In the genomic region with DNA sequence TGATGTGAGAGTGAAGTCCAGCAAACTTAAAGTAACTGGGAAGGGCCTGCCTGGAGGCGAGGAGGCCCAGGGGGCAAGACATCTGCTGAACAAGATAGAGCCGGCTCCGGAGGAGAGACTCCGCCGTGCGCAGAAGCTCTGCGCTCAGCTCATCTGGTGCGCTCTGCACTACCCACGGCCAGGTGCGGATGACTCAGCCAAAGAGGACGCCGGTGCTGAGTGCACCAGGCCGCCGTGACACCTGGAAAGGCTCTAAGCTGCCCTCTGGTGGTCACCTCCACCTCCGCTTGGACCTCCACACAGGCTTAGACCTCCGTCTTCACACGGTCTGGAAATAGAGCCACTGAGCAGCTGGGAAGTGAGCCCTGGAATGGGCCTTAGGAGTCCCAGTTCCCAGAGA, we compare ENCODE assay signal across 9 mouse cellular contexts. TPM values are rescaled to one million over a fixed set of nuclear protein-coding genes. Genes with fewer than 3 reads are reported as not detected.
DNase-seq lines count a peak whose midpoint lies in the region; ATAC-seq and TF ChIP-seq lines count a peak whose summit lies in the region.
"Had no signal": no experiment of that assay in that cellular context is flagged by ENCODE, and none has a peak within 500 bp of the region (broad histone marks: within the 10 kb centered on the region; RNA-seq: fewer than 3 reads in every experiment).

No protein-coding gene starts in this region.

- ATAC-seq in liver, embryonic 14.5 days (ENCODE audit: insufficient read depth): peak; percentile 84
- ATAC-seq in neural tube, embryonic 11.5 days (ENCODE audit: insufficient read depth, low FRiP score, low TSS enrichment): 0 out of 2 replicates have a peak, but pooled peaks have one; percentile 29

- TF ChIP-seq CTCF in gastrocnemius, adult 2 months (IDR thresholded peaks at IDR 0.05): peak; percentile 83
- TF ChIP-seq CTCF in liver, embryonic 14.5 days (IDR thresholded peaks at IDR 0.05; ENCODE audit: low read depth): peak; percentile 97

- H3K36me3 ChIP-seq in liver, embryonic 14.5 days (replicated peaks; ENCODE audit: control insufficient read depth, insufficient read depth, low read depth): no peaks in the 10 kb centered on the region
- H3K36me3 ChIP-seq in neural tube, embryonic 11.5 days (ENCODE audit: control insufficient read depth, insufficient read depth, low read length): no peaks in the 10 kb centered on the region

- H3K4me1 ChIP-seq in liver, embryonic 14.5 days (replicated peaks; ENCODE audit: control insufficient read depth in 2 of 2, insufficient read depth in 2 of 2, low read length in 1 of 2): peaks cover 68 to 75% of the 10 kb centered on the region in 2 experiments
- 0 out of 2 replicates have a peak, but pooled peaks cover 2% of the 10 kb centered on the region for H3K4me1 ChIP-seq in neural tube, embryonic 11.5 days (ENCODE audit: control insufficient read depth, insufficient read depth, low read length)

- peak; percentile 95 for DNase-seq in heart, adult 11 months
- no peak for DNase-seq in heart, postnatal 25 days (ENCODE audit: low spot score)
- peak; percentile 75 for DNase-seq in cerebellum, adult 9-11 months
- DNase-seq in gastrocnemius, adult 2 months: peak; percentile 87
- peak; percentile 84 for DNase-seq in induced T-regulatory cell, adult 2 months (ENCODE audit: low read depth)
- peak; percentile 79 to 93 (median 80) for DNase-seq in liver, embryonic 14.5 days (ENCODE audit: low read depth in 3 of 3, low spot score in 3 of 3)
- peak; percentile 60 for DNase-seq in neural tube, embryonic 11.5 days (ENCODE audit: low spot score)
- DNase-seq in thymus, postnatal 0 days (ENCODE audit: low spot score): peak; percentile 84

- TF ChIP-seq EP300 in liver, embryonic 14.5 days (IDR thresholded peaks at IDR 0.05; ENCODE audit: low read depth): peak; percentile 82

- no peaks in the 10 kb centered on the region for H3K9me3 ChIP-seq in liver, embryonic 14.5 days (ENCODE audit: control insufficient read depth, low read length)
- no peaks in the 10 kb centered on the region for H3K9me3 ChIP-seq in neural tube, embryonic 11.5 days (ENCODE audit: control insufficient read depth, low read length)

- 1% methylated on average over 17 of the region's 17 CpGs for WGBS in liver, embryonic 14.5 days (ENCODE audit: insufficient replicate concordance)
- 3% methylated on average over 17 of the region's 17 CpGs for WGBS in neural tube, embryonic 11.5 days

- intact Hi-C loops in heart, postnatal 25 days (cut with DNase I): loop anchor here (2.0 kb wide), 1 partner anchor 20 kb away; no protein-coding TSS in a partner anchor
- intact Hi-C loops in gastrocnemius, adult 2 months (cut with DNase I): loop anchor here (2.0 kb wide), 1 partner anchor 20 kb away; no protein-coding TSS in a partner anchor

- H3K4me2 ChIP-seq in liver, embryonic 14.5 days (ENCODE audit: low read depth): peak overlapping the region; percentile 80
- H3K4me2 ChIP-seq in neural tube, embryonic 11.5 days (ENCODE audit: low read depth): peak overlapping the region; percentile 20; the same call in 1 of the 2 replicates

- H3K4me3 ChIP-seq in gastrocnemius, adult 2 months: peak overlapping the region; percentile 13; the same call in 1 of the 2 replicates
- peak overlapping the region; percentile 44 for H3K4me3 ChIP-seq in liver, embryonic 14.5 days (ENCODE audit: insufficient read depth in 1 of 2, low read depth in 2 of 2, low read length in 2 of 2)
- no peak overlapping the region for H3K4me3 ChIP-seq in neural tube, embryonic 11.5 days (ENCODE audit: low read depth, low read length)

- H3K9ac ChIP-seq in liver, embryonic 14.5 days (replicated peaks): peak overlapping the region; percentile 75
- no peak overlapping the region for H3K9ac ChIP-seq in neural tube, embryonic 11.5 days (ENCODE audit: low read length)

- H3K27ac ChIP-seq in gastrocnemius, adult 2 months: peak overlapping the region; percentile 68
- peak overlapping the region; percentile 97 for H3K27ac ChIP-seq in liver, embryonic 14.5 days
- no peak overlapping the region for H3K27ac ChIP-seq in neural tube, embryonic 11.5 days (ENCODE audit: low read depth, low read length)
- H3K27ac ChIP-seq: macrophage had no signal

- H3K27me3 ChIP-seq in liver, embryonic 14.5 days (ENCODE audit: control insufficient read depth, insufficient read depth, low read length): no peaks in the 10 kb centered on the region; the same call in 1 of the 2 replicates
- peaks cover 55% of the 10 kb centered on the region for H3K27me3 ChIP-seq in neural tube, embryonic 11.5 days (ENCODE audit: control insufficient read depth, insufficient read depth, low read length)

RNA-seq across cellular contexts. Expression of gene Mt1, which starts 7.7 kb away (rescaled TPM):
- 100 to 1,000 TPM; 270 to 370 TPM for total RNA-seq in heart, postnatal 25 days (2021)
- total RNA-seq in gastrocnemius, adult 2 months (2021): 100 to 1,000 TPM; 120 to 127 TPM
- 3,236 and 4,039 TPM in 2 replicates for polyA plus RNA-seq in liver, embryonic 14.5 days (2012; rRNA removed)
- 5,334 and 6,015 TPM in 2 replicates for polyA plus RNA-seq in liver, embryonic 14.5 days (2014; fragmentation: Nextera tagmentation; extraction: Ambion mirVana)
- polyA plus RNA-seq in neural tube, embryonic 11.5 days (2014; fragmentation: Nextera tagmentation; extraction: Ambion mirVana): 78.2 and 78.5 TPM in 2 replicates
- 112 and 124 TPM in 2 replicates for polyA plus RNA-seq in thymus, postnatal 0 days (2015; fragmentation: Nextera tagmentation; extraction: Ambion mirVana)

RNA-seq across cellular contexts. Expression of gene Mt2, which starts 14.1 kb away (rescaled TPM):
- 100 to 1,000 TPM in 1 of 2 experiments, 10 to 100 TPM in 1; 47.6 to 115 TPM for total RNA-seq in heart, postnatal 25 days (2021)
- total RNA-seq in gastrocnemius, adult 2 months (2021): 100 to 1,000 TPM; 103 to 148 TPM
- 1,629 and 2,197 TPM in 2 replicates for polyA plus RNA-seq in liver, embryonic 14.5 days (2012; rRNA removed)
- 1,576 and 1,601 TPM in 2 replicates for polyA plus RNA-seq in liver, embryonic 14.5 days (2014; fragmentation: Nextera tagmentation; extraction: Ambion mirVana)
- polyA plus RNA-seq in neural tube, embryonic 11.5 days (2014; fragmentation: Nextera tagmentation; extraction: Ambion mirVana): 21.2 and 29.9 TPM in 2 replicates
- 44.8 and 45.7 TPM in 2 replicates for polyA plus RNA-seq in thymus, postnatal 0 days (2015; fragmentation: Nextera tagmentation; extraction: Ambion mirVana)

RNA-seq across cellular contexts. Expression of gene Nup93, which starts 27.8 kb away (rescaled TPM):
- total RNA-seq in heart, postnatal 25 days (2021): 10 to 100 TPM; 15.3 to 15.5 TPM
- total RNA-seq in gastrocnemius, adult 2 months (2021): 10 to 100 TPM in 1 of 2 experiments, 1 to 10 TPM in 1; 8.6 to 12.4 TPM
- polyA plus RNA-seq in liver, embryonic 14.5 days (2012; rRNA removed): 23.2 and 28.2 TPM in 2 replicates
- 38.7 and 43.2 TPM in 2 replicates for polyA plus RNA-seq in liver, embryonic 14.5 days (2014; fragmentation: Nextera tagmentation; extraction: Ambion mirVana)
- 118 and 121 TPM in 2 replicates for polyA plus RNA-seq in neural tube, embryonic 11.5 days (2014; fragmentation: Nextera tagmentation; extraction: Ambion mirVana)
- 48.3 and 54.2 TPM in 2 replicates for polyA plus RNA-seq in thymus, postnatal 0 days (2015; fragmentation: Nextera tagmentation; extraction: Ambion mirVana)

RNA-seq across cellular contexts. Expression of gene Mt3, which starts 34.1 kb away (rescaled TPM):
- total RNA-seq in heart, postnatal 25 days (2021): 1 to 10 TPM; 3.2 to 5.6 TPM
- total RNA-seq in gastrocnemius, adult 2 months (2021): 1 to 10 TPM; 1.6 to 2.7 TPM
- polyA plus RNA-seq in liver, embryonic 14.5 days (2012; rRNA removed): 0.10 and 0.30 TPM in 2 replicates
- polyA plus RNA-seq in liver, embryonic 14.5 days (2014; fragmentation: Nextera tagmentation; extraction: Ambion mirVana): 0.61 TPM in 1 of 2 replicates, not detected in the other
- 8.9 and 9.8 TPM in 2 replicates for polyA plus RNA-seq in neural tube, embryonic 11.5 days (2014; fragmentation: Nextera tagmentation; extraction: Ambion mirVana)
- polyA plus RNA-seq in thymus, postnatal 0 days (2015; fragmentation: Nextera tagmentation; extraction: Ambion mirVana): 3.6 and 4.6 TPM in 2 replicates
- polyA plus RNA-seq: macrophage had no signal

RNA-seq across cellular contexts. Expression of gene Mt4, which starts 49.5 kb away (rescaled TPM):
- total RNA-seq in heart, postnatal 25 days (2021): not detected
- total RNA-seq in gastrocnemius, adult 2 months (2021): not detected
- polyA plus RNA-seq in liver, embryonic 14.5 days (2012; rRNA removed): 1.4 and 2.1 TPM in 2 replicates
- 1.7 and 1.8 TPM in 2 replicates for polyA plus RNA-seq in liver, embryonic 14.5 days (2014; fragmentation: Nextera tagmentation; extraction: Ambion mirVana)
- not detected in 2 replicates for polyA plus RNA-seq in neural tube, embryonic 11.5 days (2014; fragmentation: Nextera tagmentation; extraction: Ambion mirVana)
- polyA plus RNA-seq in thymus, postnatal 0 days (2015; fragmentation: Nextera tagmentation; extraction: Ambion mirVana): 4.9 and 5.6 TPM in 2 replicates
- polyA plus RNA-seq: macrophage had no signal

Comparison
In these comparisons a context has a peak if more than half of its experiments do, and no peak if none do; other contexts are left out.
1. RNA of gene Mt1, which starts 7.7 kb away (polyA plus RNA-seq): 3,236 to 6,015 TPM in liver, embryonic 14.5 days; 112 to 124 TPM in thymus, postnatal 0 days and 78.2 to 78.5 TPM in neural tube, embryonic 11.5 days; every median in the first group is over 10 times any median in the second.
2. RNA of gene Mt2, which starts 14.1 kb away (polyA plus RNA-seq): 1,576 to 2,197 TPM in liver, embryonic 14.5 days; 44.8 to 45.7 TPM in thymus, postnatal 0 days and 21.2 to 29.9 TPM in neural tube, embryonic 11.5 days; every median in the first group is over 10 times any median in the second.